Comparison of ENCODE assay signal across 27 mouse cellular contexts in genomic region chr19:40788004-40788714, GRCm38 (mm10). TPM values are rescaled to one million over a fixed set of nuclear protein-coding genes. Genes with fewer than 3 reads are reported as not detected.
A peak's percentile ranks its signal among the peaks of the same experiment; 100 is the strongest.
DNase-seq lines count a peak whose midpoint lies in the region; ATAC-seq and TF ChIP-seq lines count a peak whose summit lies in the region.
"Had no signal": no experiment of that assay in that cellular context is flagged by ENCODE, and none has a peak within 500 bp of the region (broad histone marks: within the 10 kb centered on the region; RNA-seq: fewer than 3 reads in every experiment).

No protein-coding gene starts in this region.

- intact Hi-C loops in left cerebral cortex, adult 2 months (cut with DNase I), result no loop called here

- no peaks in the 10 kb centered on the region for H3K27me3 ChIP-seq in liver, embryonic 11.5 days (replicated peaks; ENCODE audit: control insufficient read depth, insufficient read depth, low read length)
- no peaks in the 10 kb centered on the region for H3K27me3 ChIP-seq in liver, postnatal 0 days (ENCODE audit: insufficient read depth, low read length)
- H3K27me3 ChIP-seq: embryonic facial prominence, embryonic 15.5 days; heart, embryonic 15.5 days had no signal

- no peak overlapping the region for H3K9ac ChIP-seq in liver, embryonic 11.5 days (ENCODE audit: low read depth, low read length)
- H3K9ac ChIP-seq in liver, postnatal 0 days (replicated peaks), result no peak overlapping the region
- H3K9ac ChIP-seq: embryonic facial prominence, embryonic 15.5 days; heart, embryonic 15.5 days; hindbrain, embryonic 14.5 days had no signal

- H3K36me3 ChIP-seq in liver, embryonic 11.5 days (ENCODE audit: control insufficient read depth, insufficient read depth, low read length), result no peaks in the 10 kb centered on the region
- H3K36me3 ChIP-seq in liver, postnatal 0 days (replicated peaks; ENCODE audit: insufficient read depth, low read length), result no peaks in the 10 kb centered on the region
- H3K36me3 ChIP-seq: embryonic facial prominence, embryonic 15.5 days; forebrain, embryonic 10.5 days; heart, embryonic 15.5 days; hindbrain, embryonic 10.5 days had no signal

- H3K4me2 ChIP-seq in liver, embryonic 11.5 days, result no peak overlapping the region
- no peak overlapping the region for H3K4me2 ChIP-seq in liver, postnatal 0 days (ENCODE audit: low read depth, low read length)
- H3K4me2 ChIP-seq: embryonic facial prominence, embryonic 15.5 days; heart, embryonic 11.5 days; heart, embryonic 15.5 days; hindbrain, embryonic 14.5 days had no signal

- no peak for TF ChIP-seq CTCF in liver, postnatal 0 days (IDR thresholded peaks at IDR 0.05; ENCODE audit: low read depth)
- no peak for TF ChIP-seq CTCF in left cerebral cortex, adult 2 months (IDR thresholded peaks at IDR 0.05)

- no peaks in the 10 kb centered on the region for H3K9me3 ChIP-seq in liver, embryonic 11.5 days (ENCODE audit: control insufficient read depth, low read length)
- H3K9me3 ChIP-seq in liver, postnatal 0 days (ENCODE audit: low read length), result no peaks in the 10 kb centered on the region
- H3K9me3 ChIP-seq: embryonic facial prominence, embryonic 15.5 days; forebrain, embryonic 10.5 days; heart, embryonic 15.5 days; hindbrain, embryonic 10.5 days had no signal

- no peak for TF ChIP-seq EP300 in liver, postnatal 0 days (IDR thresholded peaks at IDR 0.05; ENCODE audit: low read depth)

- H3K4me3 ChIP-seq in liver, embryonic 11.5 days (ENCODE audit: low read depth, low read length), result no peak overlapping the region
- H3K4me3 ChIP-seq in liver, postnatal 0 days (ENCODE audit: low read depth, low read length), result no peak overlapping the region
- H3K4me3 ChIP-seq in left cerebral cortex, adult 2 months, result no peak overlapping the region
- H3K4me3 ChIP-seq: embryonic facial prominence, embryonic 15.5 days; erythroblast, embryonic 14.5 days; forebrain, embryonic 10.5 days; heart, embryonic 15.5 days; hindbrain, embryonic 10.5 days had no signal

- H3K4me1 ChIP-seq in liver, embryonic 11.5 days (replicated peaks; ENCODE audit: control insufficient read depth, insufficient read depth, low read length), result peaks cover 5% of the 10 kb centered on the region
- H3K4me1 ChIP-seq in liver, postnatal 0 days (ENCODE audit: insufficient read depth), result no peaks in the 10 kb centered on the region
- H3K4me1 ChIP-seq: embryonic facial prominence, embryonic 15.5 days; forebrain, embryonic 10.5 days; heart, embryonic 15.5 days; hindbrain, embryonic 10.5 days had no signal

- 58% methylated on average over 15 of the region's 15 CpGs for WGBS in liver, embryonic 11.5 days
- WGBS in liver, postnatal 0 days (ENCODE audit: insufficient replicate concordance), result 61% methylated on average over 13 of the region's 15 CpGs

- peak; percentile 54; the same call in 1 of the 2 replicates for ATAC-seq in liver, embryonic 11.5 days (replicated peaks; ENCODE audit: low FRiP score)
- ATAC-seq in liver, postnatal 0 days, result no peak
- peak; percentile 81 for ATAC-seq in CD4-positive, CD25-positive, alpha-beta regulatory T cell, adult 4 months
- peak; percentile 14 for ATAC-seq in activated CD4-positive, CD25-positive, alpha-beta regulatory T cell, adult 4 months
- ATAC-seq in megakaryocyte progenitor cell, adult 5-6 weeks (replicated peaks; ENCODE audit: poor library complexity), result peak; percentile 46; the same call in 1 of the 2 replicates
- ATAC-seq: forebrain, embryonic 14.5 days had no signal

- DNase-seq in liver, embryonic 11.5 days (ENCODE audit: low spot score), result peak; percentile 23
- no peak for DNase-seq in liver, postnatal 0 days
- DNase-seq in kidney, adult 8-10 months, result no peak
- DNase-seq in cerebellum, postnatal 25 days, result no peak
- no peak for DNase-seq in left cerebral cortex, adult 2 months (ENCODE audit: extremely low spot score in 1 of 2, low spot score in 2 of 2)
- DNase-seq: adrenal gland, adult 2 months; adrenal gland, postnatal 25 days; cerebellum, adult 18-20 months; cerebellum, adult 9-11 months; embryo, embryonic 11 days; gastrocnemius, postnatal 36 days; heart, adult 18-20 months; heart, postnatal 14 days had no signal

- H3K27ac ChIP-seq in liver, embryonic 11.5 days (ENCODE audit: low read depth, low read length), result no peak overlapping the region
- no peak overlapping the region for H3K27ac ChIP-seq in liver, postnatal 0 days (ENCODE audit: low read depth)
- no peak overlapping the region for H3K27ac ChIP-seq in left cerebral cortex, adult 2 months
- H3K27ac ChIP-seq: embryonic facial prominence, embryonic 15.5 days; forebrain, embryonic 10.5 days; heart, embryonic 15.5 days; hindbrain, embryonic 10.5 days; hindbrain, embryonic 14.5 days had no signal

RNA-seq across cellular contexts. Expression of gene Cc2d2b, which starts 39.6 kb away (rescaled TPM):
- polyA plus RNA-seq in liver, embryonic 11.5 days (2014; fragmentation: Nextera tagmentation; extraction: Ambion mirVana), result 3.6 and 5.3 TPM in 2 replicates
- polyA plus RNA-seq in liver, postnatal 0 days (2015; fragmentation: Nextera tagmentation; extraction: Ambion mirVana), result 1.2 and 1.3 TPM in 2 replicates
- under 1 TPM; 0.47 to 0.93 TPM for polyA plus RNA-seq in CD4-positive, CD25-positive, alpha-beta regulatory T cell, adult 4 months (2017; shearing (Covaris generic))
- polyA plus RNA-seq in activated CD4-positive, CD25-positive, alpha-beta regulatory T cell, adult 4 months (2017; shearing (Covaris generic)), result 1 to 10 TPM; 1.0 to 2.2 TPM
- 0.15 and 0.81 TPM in 2 replicates for total RNA-seq in megakaryocyte progenitor cell, adult 5-6 weeks (2015)
- total RNA-seq in megakaryocyte progenitor cell, adult 5-6 weeks (2017), result 0.37 TPM in 1 of 2 replicates, not detected in the other
- under 1 TPM; 0.23 to 0.88 TPM for total RNA-seq in left cerebral cortex, adult 2 months (2021)
- total RNA-seq: adrenal gland, adult 2 months; gastrocnemius, adult 8-10 months; gastrocnemius, postnatal 36 days; heart, adult 18-20 months; heart, postnatal 14 days; MEL had no signal
- polyA plus RNA-seq: adrenal gland, adult 2 months; C2C12; embryonic facial prominence, embryonic 15.5 days; erythroblast, embryonic 14.5 days; heart, embryonic 15.5 days had no signal

RNA-seq across cellular contexts. Expression of gene Ccnj, which starts 42.9 kb away (rescaled TPM):
- 12.4 and 13.2 TPM in 2 replicates for polyA plus RNA-seq in liver, embryonic 11.5 days (2014; fragmentation: Nextera tagmentation; extraction: Ambion mirVana)
- 2.5 and 2.9 TPM in 2 replicates for polyA plus RNA-seq in liver, postnatal 0 days (2015; fragmentation: Nextera tagmentation; extraction: Ambion mirVana)
- 1 to 10 TPM; 4.1 to 5.5 TPM for polyA plus RNA-seq in CD4-positive, CD25-positive, alpha-beta regulatory T cell, adult 4 months (2017; shearing (Covaris generic))
- polyA plus RNA-seq in activated CD4-positive, CD25-positive, alpha-beta regulatory T cell, adult 4 months (2017; shearing (Covaris generic)), result 1 to 10 TPM; 3.1 to 3.2 TPM
- 3.9 and 4.6 TPM in 2 replicates for total RNA-seq in megakaryocyte progenitor cell, adult 5-6 weeks (2015)
- 5.5 and 8.4 TPM in 2 replicates for total RNA-seq in megakaryocyte progenitor cell, adult 5-6 weeks (2017)
- total RNA-seq in left cerebral cortex, adult 2 months (2021), result 1 to 10 TPM; 8.2 to 8.6 TPM
